Mouse (Mus musculus) T-helper 2 cell (primary cell): Measurements from ENCODE around the gene Zfyve28.

Experiments used
- in situ Hi-C: fragments of 300-600 bp; cut with MboI, MseI; formaldehyde crosslinking; loops from one replicate; pipeline ENCODE4 v1.15.1; 2025; ENCODE audit warnings: high pct_unique_total_duplicates

Gene Zfyve28

DNA sequence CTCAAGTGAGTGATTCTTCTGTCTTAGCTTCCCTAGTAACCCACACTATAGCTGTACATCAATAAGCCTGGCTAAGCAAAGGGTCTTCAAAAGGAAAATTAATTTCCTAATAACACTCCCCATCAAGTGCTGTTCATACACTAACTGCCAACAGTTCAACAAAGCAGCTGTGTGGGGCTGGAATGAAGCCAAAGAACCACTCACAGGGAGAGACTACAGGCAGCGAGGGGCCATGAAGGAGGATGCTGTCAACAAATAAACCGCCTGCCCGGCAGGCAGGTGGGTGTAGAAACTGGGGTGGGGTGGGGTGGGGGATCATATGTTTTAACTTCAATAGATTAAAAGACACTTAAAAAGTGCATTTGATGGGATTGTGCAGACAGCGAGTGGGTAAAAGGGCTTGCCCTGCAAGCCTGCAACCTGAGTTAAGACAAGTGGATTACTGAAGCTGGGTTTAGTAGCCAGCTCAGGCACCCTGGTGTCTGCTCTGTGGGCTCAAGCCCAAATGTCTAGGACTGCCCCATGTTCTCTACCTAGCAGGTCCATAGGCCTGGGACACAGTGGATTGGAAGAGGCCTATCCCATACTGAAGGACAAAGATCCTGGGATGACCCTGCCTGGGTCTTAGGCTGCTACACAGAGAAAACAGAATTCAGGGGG is 35.8 kb downstream of the Zfyve28 start:
- in situ Hi-C loops, result no loop called here

DNA sequence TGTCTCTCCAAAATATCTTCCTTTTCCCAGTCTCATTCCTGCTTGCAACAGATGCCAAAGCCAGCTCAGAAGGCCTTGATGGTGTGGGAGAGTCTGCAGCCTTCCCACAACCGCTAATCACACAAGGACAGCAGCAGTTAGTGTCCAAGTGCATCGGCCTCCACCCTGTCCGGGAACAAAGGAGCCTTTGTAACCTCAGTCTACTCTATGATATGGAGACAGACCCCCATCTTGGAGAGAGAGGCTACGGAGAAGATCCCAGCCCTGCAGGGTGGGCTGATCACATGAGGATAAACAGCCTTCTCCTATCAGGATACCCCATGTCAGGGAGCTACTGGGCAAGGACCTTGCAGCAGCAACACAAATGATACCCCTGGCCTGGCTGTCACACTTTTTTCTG is 36.5 kb downstream of the Zfyve28 start:
- in situ Hi-C loops, result no loop called here

DNA sequence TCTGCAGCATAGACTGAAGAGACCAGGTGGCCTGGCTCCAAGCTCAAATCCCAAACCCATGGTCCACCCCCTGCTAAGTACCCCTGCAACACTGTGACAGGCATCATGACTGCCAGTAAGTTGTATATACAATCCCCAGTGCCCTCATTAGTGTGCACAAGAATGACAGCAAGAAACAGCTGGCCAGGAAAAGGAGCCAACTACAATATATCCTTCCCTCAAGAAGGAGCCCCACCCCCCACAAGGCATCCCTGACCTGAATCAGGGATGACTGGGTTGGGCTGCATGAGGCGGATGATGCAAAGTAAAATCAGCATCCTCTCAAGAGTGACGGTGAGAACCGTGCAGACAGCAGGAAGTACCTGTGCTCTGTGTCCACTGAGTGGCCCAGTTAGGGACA is 38.2 kb downstream of the Zfyve28 start:
- in situ Hi-C loops, result no loop called here

DNA sequence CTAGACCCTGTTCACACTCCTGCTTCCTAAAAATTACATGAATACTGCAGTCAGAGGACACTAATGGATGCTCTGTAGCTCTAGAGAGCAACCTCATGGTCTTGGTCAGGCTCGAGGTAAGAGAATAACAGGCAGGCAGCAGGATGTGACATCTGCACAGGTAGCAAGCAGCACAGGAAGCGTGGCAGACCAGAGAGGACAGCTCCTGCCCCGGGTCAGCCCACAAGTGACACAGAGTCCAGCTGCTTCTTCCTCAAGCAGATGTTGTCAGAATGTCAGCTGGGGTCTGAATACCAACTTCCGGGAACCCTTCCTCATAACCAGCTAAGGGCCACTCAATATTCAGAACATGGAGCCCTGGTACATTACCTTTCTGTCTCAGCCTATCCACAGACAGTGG is 39.1 kb downstream of the Zfyve28 start:
- in situ Hi-C loops, result no loop called here

DNA sequence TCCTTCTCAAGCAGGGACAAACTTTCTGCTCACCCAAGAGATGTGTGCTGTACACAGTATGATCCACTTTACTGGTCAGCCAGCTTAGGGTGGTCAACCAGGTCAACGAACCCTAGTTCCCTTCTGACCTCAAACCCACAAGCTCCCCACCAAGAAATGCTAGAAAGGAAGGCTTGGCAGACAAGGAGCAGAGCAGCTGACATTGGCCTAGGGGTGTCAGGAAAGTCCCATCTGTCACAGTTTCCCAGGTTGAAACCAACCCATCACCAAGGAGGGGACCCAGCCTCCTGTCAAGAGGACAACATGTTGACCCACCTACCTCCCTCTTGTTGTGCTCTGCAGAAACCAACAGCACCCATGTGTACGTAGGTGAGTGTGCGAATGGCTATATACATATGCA is 41.8 kb downstream of the Zfyve28 start:
- in situ Hi-C loops, result no loop called here

DNA sequence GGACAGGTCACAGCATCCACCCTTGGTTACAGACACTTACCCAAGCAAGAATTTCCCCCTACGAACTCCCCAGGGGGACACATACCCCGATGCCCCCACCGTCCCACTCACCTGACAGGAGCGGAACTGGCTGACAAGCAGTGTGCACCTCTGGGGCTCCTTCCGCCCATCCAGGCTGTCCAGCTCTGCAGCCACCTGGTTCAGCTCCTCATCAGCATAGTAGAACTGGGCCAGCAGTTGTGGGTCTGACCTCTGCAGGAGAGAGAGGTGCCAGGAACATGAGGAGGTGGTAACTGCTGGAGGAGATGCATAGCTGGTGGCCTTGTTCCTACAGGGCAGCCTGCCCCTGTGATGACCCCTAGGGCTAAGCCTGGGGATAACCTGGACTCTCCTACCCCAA is 45.2 kb downstream of the Zfyve28 start:
- in situ Hi-C loops, result no loop called here

DNA sequence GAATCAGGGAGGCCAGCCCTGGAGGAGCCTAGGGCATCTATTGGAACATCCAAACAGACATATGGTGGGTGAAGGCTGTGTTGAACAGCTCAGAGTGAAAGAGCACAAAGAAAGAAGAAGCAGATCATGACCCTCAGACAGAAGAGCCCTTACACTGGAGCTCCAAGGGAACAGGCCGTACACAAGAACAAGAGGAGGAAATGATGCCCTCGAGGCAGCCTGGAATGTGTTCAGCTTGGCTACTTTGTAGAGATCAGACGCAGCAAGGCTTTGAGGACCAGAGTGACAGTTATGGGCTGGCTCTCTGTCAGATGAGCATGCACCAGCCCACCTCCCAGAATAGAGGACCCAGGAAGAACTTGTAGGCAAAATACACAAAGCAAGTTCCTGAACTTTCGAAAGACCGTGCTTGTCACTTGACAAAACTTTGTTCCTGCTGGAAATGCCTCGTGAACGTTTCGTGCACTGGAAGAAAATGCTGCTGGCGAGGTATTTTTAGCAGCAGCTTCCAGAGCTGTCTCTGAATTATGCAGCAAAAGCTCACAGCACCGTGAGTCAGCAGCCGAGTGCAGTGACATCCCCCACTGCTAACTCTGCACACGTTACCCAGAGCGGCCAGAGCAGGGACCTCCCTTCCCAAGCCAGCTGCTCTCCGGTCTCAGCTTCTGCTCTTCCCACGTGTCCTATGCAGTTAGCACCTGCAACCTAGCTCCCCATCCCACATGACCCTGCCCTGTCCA is 45.9 kb downstream of the Zfyve28 start:
- in situ Hi-C loops, result no loop called here

DNA sequence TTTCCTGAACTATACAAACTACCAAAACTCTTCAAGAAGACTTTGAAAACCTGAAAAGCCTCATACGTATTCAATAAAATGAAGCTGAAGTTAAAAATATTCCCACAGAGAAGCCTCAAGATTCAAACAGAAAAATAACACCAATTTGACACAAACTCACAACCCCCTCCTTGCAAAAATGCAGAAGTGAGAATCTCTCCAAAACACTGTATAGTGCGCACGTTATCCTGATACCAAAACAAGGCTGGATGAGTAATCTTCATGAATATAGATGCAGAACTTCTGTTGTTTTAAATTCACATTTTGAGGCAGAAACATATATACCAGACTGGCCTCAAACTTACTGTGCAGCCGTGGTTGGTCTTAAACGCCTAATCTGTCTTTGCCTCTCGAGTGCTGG is 49.8 kb downstream of the Zfyve28 start:
- in situ Hi-C loops, result no loop called here

DNA sequence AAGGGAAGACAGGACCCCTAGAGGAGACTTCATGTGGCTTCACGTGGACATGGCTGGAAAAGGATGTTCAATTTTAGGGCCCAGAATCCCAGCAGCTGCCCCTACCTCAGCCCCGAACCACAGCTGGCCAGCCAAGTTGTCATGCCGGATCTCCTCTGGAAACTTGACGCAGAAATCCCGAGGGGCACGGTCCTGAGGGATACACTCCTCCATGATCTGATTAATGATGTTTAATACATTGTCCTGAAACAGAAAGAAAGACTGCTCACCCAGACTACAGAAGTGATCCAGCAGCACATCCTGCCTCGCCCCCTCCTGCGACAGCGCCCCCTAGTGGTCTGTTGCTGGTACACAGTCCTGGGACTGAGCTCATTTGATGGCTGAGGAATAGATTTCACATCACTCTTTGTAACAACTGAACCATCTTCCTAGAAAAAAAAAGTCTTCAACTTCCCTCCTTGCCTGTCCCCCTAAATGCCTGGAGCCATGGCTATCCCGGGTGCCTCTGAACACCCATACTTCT is 52.3 kb downstream of the Zfyve28 start:
- in situ Hi-C loops, result no loop called here

DNA sequence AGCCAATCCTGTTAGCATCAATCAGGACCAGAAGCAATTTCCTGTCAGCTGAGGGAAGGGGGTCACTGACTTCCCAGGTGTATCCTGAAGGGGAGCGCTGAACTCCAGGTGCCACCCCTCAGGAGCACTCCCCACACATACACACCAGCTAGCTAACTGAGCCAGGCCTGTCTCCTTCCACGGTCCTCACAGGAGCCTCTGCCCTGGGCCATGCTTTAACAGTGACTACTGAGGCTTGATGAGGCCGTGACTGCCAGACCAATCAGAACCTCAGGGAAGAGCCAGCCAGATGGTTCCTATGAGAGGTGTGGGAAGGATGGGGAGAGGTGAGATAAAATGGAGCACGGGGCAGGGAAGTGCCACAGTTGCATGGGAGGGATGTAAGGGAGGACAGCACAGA is 53.2 kb downstream of the Zfyve28 start:
- in situ Hi-C loops, result no loop called here

DNA sequence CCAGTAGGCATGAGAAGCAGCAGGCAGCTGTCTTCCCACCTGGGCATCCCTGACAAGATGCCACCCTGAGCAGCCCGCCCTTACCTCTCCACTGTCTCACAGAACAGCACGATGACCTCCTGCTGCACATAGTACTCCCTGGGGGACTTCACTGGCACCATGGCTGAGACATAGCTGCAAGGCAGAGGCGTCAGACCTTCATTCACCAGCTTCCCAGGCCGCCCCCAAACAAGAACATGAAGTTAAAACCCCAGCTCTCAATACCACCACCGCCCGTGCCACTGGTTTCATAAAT is 55.1 kb downstream of the Zfyve28 start:
- in situ Hi-C loops, result no loop called here

DNA sequence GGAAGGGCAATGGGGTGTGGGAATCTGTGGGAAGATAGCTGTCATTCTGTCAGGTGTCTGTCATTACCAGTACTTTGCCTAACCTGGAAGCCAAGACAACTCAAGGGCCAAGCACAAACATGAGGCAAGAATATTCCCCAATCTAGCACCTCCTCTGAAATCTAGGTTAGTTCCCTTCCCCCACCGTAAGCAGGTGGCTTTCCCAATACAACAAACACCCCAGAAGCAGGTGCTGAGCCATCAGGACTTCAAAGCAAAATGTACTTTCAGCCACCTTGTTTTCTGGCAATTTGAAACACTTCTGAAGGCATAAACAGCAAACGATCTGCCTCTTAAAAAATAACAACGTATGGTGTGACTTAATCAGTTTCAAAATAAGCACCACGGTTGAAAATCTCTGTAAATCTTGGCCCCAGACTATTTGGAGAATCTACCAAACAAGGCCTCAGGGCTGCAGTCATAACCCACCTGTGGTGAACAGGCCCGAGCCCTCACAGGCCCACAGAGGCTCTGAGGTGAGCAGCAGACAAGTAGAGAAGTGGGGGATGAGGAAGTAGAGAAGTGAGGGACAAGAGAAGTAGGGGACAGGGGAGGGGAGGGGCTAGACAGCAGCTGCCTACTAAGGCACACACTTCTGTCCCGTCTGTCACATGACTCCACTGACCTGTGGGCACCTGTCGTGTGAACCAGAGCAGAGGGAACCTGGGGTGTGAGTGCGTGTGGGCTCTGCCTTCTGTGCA is 55.6 kb downstream of the Zfyve28 start:
- in situ Hi-C loops, result no loop called here

DNA sequence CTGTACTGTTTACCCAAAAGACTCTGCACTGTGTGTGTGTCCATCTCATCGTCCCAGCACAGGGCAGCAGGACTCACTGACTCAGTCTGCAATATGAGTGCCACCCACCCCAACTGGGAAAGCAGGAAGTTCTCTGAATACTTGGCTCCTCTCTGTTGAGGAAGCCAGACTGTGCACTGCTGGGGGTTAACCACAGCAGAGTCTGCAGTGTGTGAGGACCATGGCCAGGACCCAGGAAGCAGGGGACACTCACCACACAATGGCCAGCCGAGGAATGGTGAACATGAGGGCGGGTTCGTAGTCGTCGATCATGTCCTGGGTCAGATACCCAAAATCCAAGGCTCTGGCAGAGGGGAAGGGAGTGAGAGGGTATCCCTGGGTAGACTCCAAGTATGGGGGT is 56.3 kb downstream of the Zfyve28 start:
- in situ Hi-C loops, result no loop called here

DNA sequence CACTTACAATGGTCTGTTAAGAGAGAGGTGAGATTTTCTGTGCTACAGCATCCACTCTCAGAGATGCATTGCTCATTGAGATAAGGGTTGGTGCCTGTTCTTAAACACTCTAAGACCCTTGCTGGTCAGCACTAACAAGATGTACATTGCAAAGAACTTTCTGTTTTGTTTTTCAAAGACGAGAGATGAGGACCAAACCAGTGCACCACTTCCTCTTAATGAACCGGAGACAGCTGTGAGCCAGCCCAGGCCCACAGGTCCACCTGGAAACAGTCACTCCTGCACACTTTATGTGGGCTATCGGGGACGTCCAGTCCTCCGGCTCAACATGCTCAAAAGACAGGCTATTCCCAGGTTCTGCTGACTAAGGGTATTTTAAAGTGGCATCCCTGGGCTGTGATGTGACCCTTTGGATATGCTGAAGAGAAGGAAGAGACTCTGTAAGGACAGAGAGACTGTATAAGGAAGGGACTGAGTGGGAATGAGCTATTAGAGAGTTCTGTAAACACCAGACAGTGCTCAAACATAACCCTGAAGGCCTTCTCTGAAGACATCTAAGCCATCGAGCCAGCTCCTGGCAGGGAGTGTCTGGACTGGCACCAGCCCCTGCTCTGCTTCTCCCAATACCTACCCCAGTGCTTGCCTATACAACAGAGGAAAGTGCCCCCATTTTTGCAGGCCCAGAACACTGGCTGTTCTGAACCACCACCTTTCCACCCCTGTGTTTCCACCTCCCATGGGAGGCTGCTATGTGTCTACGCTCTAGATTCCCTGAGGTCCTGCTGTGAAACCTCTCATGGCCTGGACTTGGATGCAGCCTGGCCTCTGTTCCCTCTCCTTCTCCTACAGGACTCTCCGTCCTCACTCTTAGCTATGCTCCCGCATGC is 57.4 kb downstream of the Zfyve28 start:
- in situ Hi-C loops, result no loop called here

DNA sequence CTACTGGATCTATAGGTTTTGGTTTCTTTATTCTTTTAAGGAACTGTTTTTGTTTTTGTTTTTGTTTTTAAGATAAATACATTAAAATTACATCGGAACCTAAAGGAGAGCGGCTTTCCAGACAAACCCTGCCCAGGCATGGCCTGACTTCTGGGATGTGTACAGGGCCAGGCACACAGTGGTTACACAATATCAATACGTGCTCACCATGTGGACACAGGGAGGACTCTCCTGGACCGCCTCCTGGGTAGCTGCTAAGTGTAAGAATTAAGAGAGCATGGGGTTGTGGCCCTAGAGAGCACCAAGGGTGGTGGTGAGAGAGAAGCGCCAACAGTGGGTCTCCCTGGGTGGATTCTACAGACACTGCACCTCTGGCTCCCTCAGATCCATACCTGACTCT is 58.7 kb downstream of the Zfyve28 start:
- in situ Hi-C loops, result no loop called here

DNA sequence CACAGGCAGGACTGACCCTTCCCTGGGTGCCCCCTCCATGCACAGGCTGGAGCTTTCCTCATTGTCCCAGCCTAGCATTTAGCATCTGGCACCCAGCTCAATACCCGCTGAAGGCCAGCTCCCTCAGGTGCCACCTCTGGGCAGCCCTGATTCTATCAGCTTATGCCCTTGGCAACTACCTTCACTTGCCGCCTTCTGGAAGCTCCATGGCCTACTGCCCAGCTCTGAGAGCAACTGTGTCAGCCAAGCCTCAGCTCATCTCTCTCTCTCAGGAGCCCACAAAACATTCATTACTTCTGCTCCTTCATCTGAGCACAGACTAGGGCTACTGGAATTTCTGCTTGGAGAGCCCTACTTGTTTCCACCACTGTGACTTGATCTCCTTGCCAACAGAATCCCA is 62.7 kb downstream of the Zfyve28 start:
- in situ Hi-C loops, result no loop called here

DNA sequence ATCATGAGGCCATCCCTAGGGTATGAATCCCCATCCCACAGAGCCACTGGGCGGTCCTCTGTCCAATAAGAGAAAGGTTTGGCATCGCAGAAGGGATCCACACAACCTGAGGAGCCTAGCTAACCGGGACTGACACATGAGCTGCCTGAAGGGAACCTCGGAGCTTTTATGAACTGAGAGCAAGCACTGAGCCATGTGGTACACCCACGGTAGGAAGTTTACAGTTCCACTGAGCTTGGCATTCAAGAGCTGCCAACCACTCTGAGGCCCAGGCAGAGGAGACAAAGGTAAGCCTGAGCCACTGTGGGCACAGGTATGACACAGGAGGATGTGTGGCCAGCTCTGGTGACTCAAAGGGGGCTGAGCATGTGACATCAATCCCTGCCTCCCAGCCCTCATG is 63.7 kb downstream of the Zfyve28 start:
- in situ Hi-C loops, result no loop called here

DNA sequence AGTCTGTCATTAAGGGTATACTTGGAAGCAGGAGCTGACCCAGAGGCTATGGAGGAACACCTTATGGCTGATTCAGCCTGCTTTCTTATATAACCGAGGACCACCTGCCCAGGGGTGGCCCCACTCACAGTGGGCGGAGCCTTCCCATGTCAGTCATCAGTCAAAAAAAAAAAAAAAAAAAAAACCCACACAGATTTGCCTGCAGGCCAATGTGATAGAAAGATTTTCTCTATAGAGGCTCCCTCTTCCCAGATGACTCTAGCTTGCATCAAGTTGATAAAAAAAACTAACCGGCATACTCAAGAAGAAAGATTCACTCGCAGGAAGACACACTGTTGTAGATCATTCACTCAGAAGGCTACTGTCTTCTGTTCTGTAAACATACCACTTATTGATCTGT is 68.2 kb downstream of the Zfyve28 start:
- in situ Hi-C loops, result no loop called here

DNA sequence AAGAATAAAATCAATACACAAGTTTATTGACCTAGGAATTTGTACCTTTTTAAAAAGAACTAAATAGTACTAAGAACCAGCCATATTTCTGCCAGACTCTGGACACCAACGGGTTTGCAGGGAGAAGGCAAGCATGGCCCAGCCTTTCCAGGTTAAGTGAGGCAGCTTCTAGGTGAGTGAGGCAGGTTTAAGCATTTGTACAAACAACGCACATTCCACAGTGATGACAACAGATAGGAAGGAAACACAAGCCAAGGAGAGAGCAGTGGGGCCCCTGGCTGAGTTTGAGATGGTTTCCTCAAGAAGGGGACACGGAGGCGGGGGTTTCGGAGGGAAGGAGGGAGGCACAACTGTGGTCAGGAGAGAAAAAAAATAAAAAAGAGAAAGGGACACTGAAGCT is 69.6 kb downstream of the Zfyve28 start:
- in situ Hi-C loops, result no loop called here

DNA sequence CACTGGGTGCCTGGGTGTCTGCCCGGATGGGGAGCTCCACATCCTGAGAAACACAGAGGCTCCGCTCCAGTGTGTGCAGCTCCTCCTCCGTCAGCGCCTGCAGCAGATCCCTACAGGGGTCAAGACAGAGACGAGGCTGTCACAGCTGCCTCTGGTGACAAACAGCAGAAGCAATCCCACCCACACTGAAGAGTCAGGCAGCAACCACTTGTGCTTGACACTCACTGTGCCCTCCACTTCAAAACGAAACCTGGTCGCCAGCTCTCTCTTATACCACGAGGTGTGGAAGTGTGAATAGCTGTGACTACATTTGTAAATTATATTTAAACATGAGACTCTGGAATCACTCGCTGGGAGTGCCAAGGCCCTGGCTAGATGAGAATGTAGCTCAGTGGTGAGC is 70.5 kb downstream of the Zfyve28 start:
- in situ Hi-C loops, result no loop called here

DNA sequence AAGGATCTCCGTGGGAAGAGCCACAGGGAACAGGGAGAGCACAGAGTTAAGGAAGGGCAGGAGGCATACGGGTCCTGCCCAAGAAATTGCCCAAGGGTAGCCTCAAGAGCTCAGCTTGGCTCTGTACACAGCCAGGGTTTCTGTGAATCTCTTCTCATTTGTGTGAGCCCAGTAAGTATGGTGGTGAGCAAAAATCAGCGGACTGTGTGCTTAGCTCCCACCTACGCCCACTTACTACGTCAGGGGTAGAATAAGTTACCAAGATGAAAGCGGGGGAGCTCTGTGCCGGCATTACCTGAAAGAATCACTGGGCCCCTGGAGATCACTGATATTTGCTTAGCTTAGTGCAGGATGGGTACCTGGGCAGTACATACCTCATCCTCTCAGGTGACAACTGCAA is 72.2 kb downstream of the Zfyve28 start:
- in situ Hi-C loops, result no loop called here

DNA sequence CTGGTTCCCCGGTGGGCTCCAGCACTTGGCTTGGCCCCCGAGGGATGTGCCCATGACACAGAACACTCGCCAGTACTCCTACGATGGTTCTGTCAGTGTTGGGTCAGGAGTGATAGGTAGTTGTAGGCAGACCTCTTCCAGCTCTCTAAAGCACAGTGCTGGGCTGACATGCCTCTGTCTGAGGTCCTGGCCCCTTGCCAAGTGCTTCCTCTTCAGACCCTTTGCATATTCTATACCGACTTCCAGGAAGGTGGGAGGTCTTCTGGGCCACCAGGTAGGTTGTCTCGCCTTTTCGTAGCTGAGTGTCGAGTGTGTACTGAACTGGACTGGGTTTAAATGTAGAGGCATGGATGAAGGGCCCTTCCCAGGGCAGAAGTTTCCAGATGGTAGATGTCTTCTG is 74.6 kb downstream of the Zfyve28 start:
- in situ Hi-C loops, result no loop called here
